Mouse (Mus musculus): ENCODE measurements around the gene Klk7. TPM values are rescaled to one million over a fixed set of nuclear protein-coding genes. Genes with fewer than 3 reads are reported as not detected.

The Klk7 gene
- polyA plus RNA-seq, 1 experiment: not detected

DNA sequence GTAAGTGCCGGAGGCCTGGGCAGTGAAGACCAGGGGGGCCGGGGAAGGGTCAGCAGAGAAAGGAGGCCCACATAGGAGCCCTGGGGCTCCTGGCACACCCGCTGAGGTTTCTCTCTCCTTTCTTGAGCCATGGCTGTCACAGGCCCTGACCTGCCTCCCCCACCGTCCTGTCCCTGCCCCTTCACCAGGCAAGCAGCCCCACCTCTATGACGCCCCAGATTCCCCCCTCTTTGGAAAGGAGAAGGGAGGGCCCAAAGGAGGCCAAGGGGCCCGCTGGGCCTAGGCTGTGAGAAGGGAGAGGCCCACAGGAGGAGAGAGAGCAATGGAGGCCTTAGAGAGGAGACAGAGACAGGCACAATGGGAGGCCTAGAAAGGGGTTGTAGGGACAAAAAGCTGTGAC is 36.3 kb upstream of the Klk7 start:
- no peak for DNase-seq
- TF ChIP-seq CTCF (IDR thresholded peaks at IDR 0.05; ENCODE audit: borderline replicate concordance, insufficient read depth, low read depth, low read length) (no peak), POLR2A (IDR thresholded peaks at IDR 0.05; ENCODE audit: borderline replicate concordance, insufficient read depth, low read length) (no peak)
- Histone ChIP-seq H3K27me3 (ENCODE audit: control insufficient read depth, insufficient read depth, low read length) (no peaks in the 10 kb centered on the region), H3K4me1 (ENCODE audit: control insufficient read depth, insufficient read depth, low read length) (no peaks in the 10 kb centered on the region), H3K4me3 (replicated peaks; ENCODE audit: insufficient read depth, low read depth, low read length) (no peak overlapping the region), H3K27ac (ENCODE audit: insufficient read depth, low read length) (no peak overlapping the region)
- 47% methylated on average over 6 of the region's 6 CpGs for WGBS

DNA sequence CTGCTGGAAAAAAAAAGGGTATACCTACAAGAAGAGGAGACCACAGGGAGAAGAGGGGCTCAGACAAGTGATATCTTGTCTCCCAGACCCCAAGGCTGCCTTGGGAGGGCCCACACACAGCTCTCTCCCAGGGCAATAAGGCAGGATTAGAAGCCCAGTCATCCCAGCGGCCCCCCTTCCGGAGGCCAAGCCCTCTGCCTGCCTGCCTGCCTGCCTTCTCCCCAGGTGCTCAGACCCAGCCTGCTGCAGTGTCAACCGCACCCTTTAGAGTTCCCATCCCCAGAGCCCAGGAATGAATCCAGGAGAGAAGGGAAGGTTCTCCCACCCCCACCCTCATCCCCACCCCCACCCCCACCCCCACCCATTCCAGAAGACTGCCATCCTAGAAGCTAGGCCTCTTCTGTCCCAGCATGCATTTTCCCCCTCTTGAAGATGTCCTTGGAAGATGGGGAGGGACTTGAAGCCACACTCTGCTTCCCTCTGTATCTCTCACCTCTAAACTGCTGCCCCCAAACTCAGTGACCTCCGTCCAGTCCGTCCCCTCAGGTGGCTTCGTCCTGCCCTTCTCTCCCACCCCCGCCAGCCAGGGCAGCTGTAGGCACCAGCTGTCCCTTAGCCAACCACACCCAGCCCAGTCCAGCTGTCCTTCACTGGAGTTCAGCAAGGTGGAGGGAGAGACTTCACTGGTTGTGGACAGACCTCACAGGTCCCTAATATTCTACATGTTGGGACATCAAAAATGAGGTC is 35.6 kb upstream of the Klk7 start:
- DNase-seq: no peak
- Histone ChIP-seq H3K27ac (ENCODE audit: insufficient read depth, low read length) (no peak overlapping the region), H3K4me3 (replicated peaks; ENCODE audit: insufficient read depth, low read depth, low read length) (no peak overlapping the region), H3K27me3 (ENCODE audit: control insufficient read depth, insufficient read depth, low read length) (no peaks in the 10 kb centered on the region), H3K4me1 (ENCODE audit: control insufficient read depth, insufficient read depth, low read length) (no peaks in the 10 kb centered on the region)
- no peak for TF ChIP-seq CTCF (IDR thresholded peaks at IDR 0.05; ENCODE audit: borderline replicate concordance, insufficient read depth, low read depth, low read length)
- TF ChIP-seq POLR2A (IDR thresholded peaks at IDR 0.05; ENCODE audit: borderline replicate concordance, insufficient read depth, low read length): no peak
- WGBS: 48% methylated on average over 7 of the region's 7 CpGs

GRCm38 (mm10) chr7:43776506-43776905 is 34.6 kb upstream of the Klk7 start:
- WGBS: 81% methylated on average over 5 of the region's 5 CpGs
- Histone ChIP-seq H3K27ac (ENCODE audit: insufficient read depth, low read length) (no peak overlapping the region), H3K4me3 (replicated peaks; ENCODE audit: insufficient read depth, low read depth, low read length) (no peak overlapping the region), H3K27me3 (ENCODE audit: control insufficient read depth, insufficient read depth, low read length) (no peaks in the 10 kb centered on the region), H3K4me1 (ENCODE audit: control insufficient read depth, insufficient read depth, low read length) (no peaks in the 10 kb centered on the region)
- TF ChIP-seq CTCF (IDR thresholded peaks at IDR 0.05; ENCODE audit: borderline replicate concordance, insufficient read depth, low read depth, low read length): no peak
- no peak for TF ChIP-seq POLR2A (IDR thresholded peaks at IDR 0.05; ENCODE audit: borderline replicate concordance, insufficient read depth, low read length)
- no peak for DNase-seq

- TF ChIP-seq POLR2A (IDR thresholded peaks at IDR 0.05; ENCODE audit: borderline replicate concordance, insufficient read depth, low read length): no peak
- no peak for TF ChIP-seq CTCF (IDR thresholded peaks at IDR 0.05; ENCODE audit: borderline replicate concordance, insufficient read depth, low read depth, low read length)
- Histone ChIP-seq H3K27ac (ENCODE audit: insufficient read depth, low read length) (no peak overlapping the region), H3K27me3 (ENCODE audit: control insufficient read depth, insufficient read depth, low read length) (no peaks in the 10 kb centered on the region), H3K4me3 (replicated peaks; ENCODE audit: insufficient read depth, low read depth, low read length) (no peak overlapping the region), H3K4me1 (ENCODE audit: control insufficient read depth, insufficient read depth, low read length) (no peaks in the 10 kb centered on the region)
- no peak for DNase-seq
- WGBS: 83% methylated on average over 12 of the region's 12 CpGs
Observed at GRCm38 (mm10) chr7:43777423-43777822, 33.7 kb upstream of the Klk7 start.

DNA sequence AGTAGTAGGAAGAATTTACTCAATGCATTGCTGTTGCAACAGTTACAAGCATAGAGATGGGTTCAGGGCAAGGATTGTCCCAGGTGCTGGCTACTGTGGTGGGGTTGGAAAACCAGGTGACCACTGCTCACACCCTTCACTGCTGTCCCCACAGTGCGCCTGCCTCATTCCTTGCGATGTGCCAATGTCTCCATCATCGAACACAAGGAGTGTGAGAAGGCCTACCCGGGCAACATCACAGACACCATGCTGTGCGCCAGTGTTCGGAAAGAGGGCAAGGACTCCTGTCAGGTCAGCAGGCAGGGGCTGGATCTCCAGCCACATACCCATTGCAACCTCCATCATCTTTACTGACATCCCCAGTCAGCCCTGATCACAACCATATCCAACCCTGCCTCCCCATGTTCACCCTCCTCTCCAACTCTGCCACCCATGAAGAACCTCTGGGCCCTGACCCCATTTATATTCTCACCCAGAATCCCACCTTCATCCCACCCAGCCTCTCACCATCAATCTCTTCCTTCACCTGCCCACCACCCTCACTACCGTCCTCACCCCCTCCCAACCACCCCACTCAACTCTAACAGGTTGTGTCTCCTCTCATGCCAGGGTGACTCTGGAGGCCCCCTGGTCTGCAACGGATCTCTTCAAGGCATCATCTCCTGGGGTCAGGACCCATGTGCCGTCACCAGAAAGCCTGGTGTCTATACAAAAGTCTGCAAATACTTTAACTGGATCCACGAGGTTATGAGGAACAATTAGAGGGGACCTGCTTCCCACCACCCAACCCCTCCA is 32.7 kb upstream of the Klk7 start:
- TF ChIP-seq POLR2A (IDR thresholded peaks at IDR 0.05; ENCODE audit: borderline replicate concordance, insufficient read depth, low read length) (no peak), CTCF (IDR thresholded peaks at IDR 0.05; ENCODE audit: borderline replicate concordance, insufficient read depth, low read depth, low read length) (no peak)
- WGBS: 82% methylated on average over 10 of the region's 10 CpGs

DNA sequence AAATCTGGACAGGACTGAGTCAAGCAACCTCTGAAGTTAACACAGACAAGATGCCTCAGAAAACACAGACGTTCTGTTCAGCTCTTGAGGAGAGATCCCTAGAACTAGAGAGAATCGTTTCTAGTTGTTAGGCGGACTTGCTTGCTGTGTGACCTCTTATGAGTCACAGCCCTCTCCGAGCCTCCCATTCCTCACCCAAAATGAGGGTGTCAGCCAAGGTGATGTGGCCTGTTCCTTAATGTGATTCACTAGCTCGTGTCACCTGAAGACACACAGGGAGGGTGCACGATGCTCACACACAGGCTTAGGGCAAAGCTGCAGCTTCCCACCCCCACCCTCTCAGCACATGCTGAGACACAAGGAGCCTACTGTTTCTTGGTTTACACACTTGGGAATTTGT is 30.9 kb upstream of the Klk7 start:
- no peak for DNase-seq
- TF ChIP-seq POLR2A (IDR thresholded peaks at IDR 0.05; ENCODE audit: borderline replicate concordance, insufficient read depth, low read length): no peak
- TF ChIP-seq CTCF (IDR thresholded peaks at IDR 0.05; ENCODE audit: borderline replicate concordance, insufficient read depth, low read depth, low read length): no peak
- H3K27me3 ChIP-seq (ENCODE audit: control insufficient read depth, insufficient read depth, low read length): no peaks in the 10 kb centered on the region
- no peak overlapping the region for H3K27ac ChIP-seq (ENCODE audit: insufficient read depth, low read length)
- H3K4me3 ChIP-seq (replicated peaks; ENCODE audit: insufficient read depth, low read depth, low read length): no peak overlapping the region
- WGBS: 74% methylated on average over 6 of the region's 6 CpGs
- H3K4me1 ChIP-seq (ENCODE audit: control insufficient read depth, insufficient read depth, low read length): no peaks in the 10 kb centered on the region; the same call in 1 of the 2 replicates

More for the DNA sequence above, 32.7 kb upstream of the Klk7 start:
- Histone ChIP-seq H3K27ac (ENCODE audit: insufficient read depth, low read length) (no peak overlapping the region), H3K4me3 (replicated peaks; ENCODE audit: insufficient read depth, low read depth, low read length) (no peak overlapping the region), H3K4me1 (ENCODE audit: control insufficient read depth, insufficient read depth, low read length) (no peaks in the 10 kb centered on the region), H3K27me3 (ENCODE audit: control insufficient read depth, insufficient read depth, low read length) (no peaks in the 10 kb centered on the region)
- no peak for DNase-seq

GRCm38 (mm10) chr7:43780746-43781145 is 30.3 kb upstream of the Klk7 start, which contains the start of gene Klk10:
Gene Klk10 (plus strand): TSS chr7:43781035.
- 39% methylated on average over 5 of the region's 5 CpGs for WGBS
- Histone ChIP-seq H3K4me3 (replicated peaks; ENCODE audit: insufficient read depth, low read depth, low read length) (no peak within 1 kb of the TSS), H3K27ac (ENCODE audit: insufficient read depth, low read length) (no peak within 1 kb of the TSS), H3K27me3 (ENCODE audit: control insufficient read depth, insufficient read depth, low read length) (no peaks in the 10 kb centered on the region), H3K4me1 (ENCODE audit: control insufficient read depth, insufficient read depth, low read length) (no peaks in the 10 kb centered on the region; the same call in 1 of the 2 replicates)
- no peak for DNase-seq
- TF ChIP-seq CTCF (IDR thresholded peaks at IDR 0.05; ENCODE audit: borderline replicate concordance, insufficient read depth, low read depth, low read length) (no peak), POLR2A (IDR thresholded peaks at IDR 0.05; ENCODE audit: borderline replicate concordance, insufficient read depth, low read length) (no peak)
